In genomic region chr7:137060488-137060887, GRCm38 (mm10) we compare ENCODE assay signal across 11 mouse cellular contexts.
A peak's percentile ranks its signal among the peaks of the same experiment; 100 is the strongest.
DNase-seq lines count a peak whose midpoint lies in the region; ATAC-seq and TF ChIP-seq lines count a peak whose summit lies in the region.
"Had no signal": no experiment of that assay in that cellular context is flagged by ENCODE, and none has a peak within 500 bp of the region (broad histone marks: within the 10 kb centered on the region; RNA-seq: fewer than 3 reads in every experiment).

No protein-coding gene starts in this region.

- no peaks in the 10 kb centered on the region for H3K9me3 ChIP-seq in forebrain, embryonic 12.5 days
- H3K9me3 ChIP-seq: lung, embryonic 15.5 days had no signal

- no peaks in the 10 kb centered on the region for H3K36me3 ChIP-seq in forebrain, embryonic 12.5 days (replicated peaks)
- H3K36me3 ChIP-seq: G1E; lung, embryonic 15.5 days had no signal

- H3K4me3 ChIP-seq in left cerebral cortex, adult 2 months: no peak overlapping the region
- no peak overlapping the region for H3K4me3 ChIP-seq in forebrain, embryonic 12.5 days (replicated peaks)
- H3K4me3 ChIP-seq: lung, embryonic 15.5 days had no signal

- ATAC-seq in monocyte, adult 5-6 weeks (replicated peaks; ENCODE audit: insufficient number of reproducible peaks, low FRiP score, low TSS enrichment, poor library complexity, severe bottlenecking): no peak
- ATAC-seq in forebrain, embryonic 12.5 days (ENCODE audit: low FRiP score): no peak

- TF ChIP-seq CTCF in left cerebral cortex, adult 2 months (IDR thresholded peaks at IDR 0.05): peak; percentile 25

- no peaks in the 10 kb centered on the region for H3K4me1 ChIP-seq in forebrain, embryonic 12.5 days
- H3K4me1 ChIP-seq: lung, embryonic 15.5 days had no signal

- peak; percentile 49 for DNase-seq in embryo, embryonic 11 days
- no peak for DNase-seq in embryo, embryonic 9.5 days (ENCODE audit: extremely low spot score)
- DNase-seq in left cerebral cortex, adult 2 months (ENCODE audit: extremely low spot score in 1 of 2, low spot score in 2 of 2): no peak
- no peak for DNase-seq in left cerebral cortex, adult 18-20 months (ENCODE audit: low spot score in 2 of 2)
- peak; percentile 11 for DNase-seq in A20 (ENCODE audit: low read depth, low spot score)
- DNase-seq in ZHBTc4 (ENCODE audit: low read depth, low spot score): peak; percentile 63
- DNase-seq: gastrocnemius, postnatal 36 days had no signal

- intact Hi-C loops in left cerebral cortex, adult 2 months (cut with DNase I): no loop called here

- H3K9ac ChIP-seq in forebrain, embryonic 12.5 days: no peak overlapping the region
- H3K9ac ChIP-seq: lung, embryonic 15.5 days had no signal

- WGBS in forebrain, embryonic 12.5 days: 36% methylated on average over 3 of the region's 3 CpGs

- H3K27me3 ChIP-seq in forebrain, embryonic 12.5 days: 0 out of 2 replicates have a peak, but pooled peaks cover 4% of the 10 kb centered on the region
- H3K27me3 ChIP-seq: lung, embryonic 15.5 days had no signal

- H3K27ac ChIP-seq in left cerebral cortex, adult 2 months: no peak overlapping the region
- no peak overlapping the region for H3K27ac ChIP-seq in forebrain, embryonic 12.5 days
- H3K27ac ChIP-seq: lung, embryonic 15.5 days had no signal

- H3K4me2 ChIP-seq in forebrain, embryonic 12.5 days: no peak overlapping the region
- H3K4me2 ChIP-seq: lung, embryonic 15.5 days had no signal

Comparison
In these comparisons a context has a peak if more than half of its experiments do, and no peak if none do; other contexts are left out.
1. DNase-seq: peak in embryo, embryonic 11 days (single experiment), A20 (single experiment) and ZHBTc4 (single experiment); none in embryo, embryonic 9.5 days (single experiment), left cerebral cortex, adult 2 months (0 of 2) and left cerebral cortex, adult 18-20 months (0 of 2).